Mouse (Mus musculus) 416B (cell line): Measurements from ENCODE around the gene Mrps18a.

Experiments
- DNase-seq: peaks from one replicate; pipeline ENCODE4 v3.0.0; 2011; ENCODE audit warnings: low read depth

Gene Mrps18a

GRCm38 (mm10) chr17:46143578-46144423 lies 33.0 kb downstream of the Mrps18a start, which contains the start of gene Rsph9:
Gene Rsph9 (minus strand): TSS chr17:46144216.
- DNase-seq: no peak

GRCm38 (mm10) chr17:46152847-46153782 lies 42.3 kb downstream of the Mrps18a start, which contains the start of gene Mad2l1bp:
Gene Mad2l1bp (minus strand): TSS chr17:46153553.
- peak; percentile 98 for DNase-seq

- no peak for DNase-seq
Measured at GRCm38 (mm10) chr17:46154336-46154735, 43.5 kb downstream of the Mrps18a start.

GRCm38 (mm10) chr17:46156680-46157079 lies 45.9 kb downstream of the Mrps18a start:
- no peak for DNase-seq

GRCm38 (mm10) chr17:46157131-46157530 lies 46.3 kb downstream of the Mrps18a start:
- DNase-seq: no peak

GRCm38 (mm10) chr17:46159236-46159635 lies 48.5 kb downstream of the Mrps18a start:
- DNase-seq: no peak

- DNase-seq: peak; percentile 98
Measured at GRCm38 (mm10) chr17:46160090-46160662, 49.4 kb downstream of the Mrps18a start.

- DNase-seq: peak; percentile 100
Measured at GRCm38 (mm10) chr17:46160686-46161085, 49.9 kb downstream of the Mrps18a start, which contains the start of gene Gtpbp2. Gene Gtpbp2 (plus strand): TSS chr17:46161032.

GRCm38 (mm10) chr17:46161179-46161578 lies 50.4 kb downstream of the Mrps18a start:
- no peak for DNase-seq

GRCm38 (mm10) chr17:46161710-46162109 lies 50.9 kb downstream of the Mrps18a start:
- no peak for DNase-seq

GRCm38 (mm10) chr17:46162551-46162950 lies 51.8 kb downstream of the Mrps18a start:
- DNase-seq: no peak

GRCm38 (mm10) chr17:46162951-46163421 lies 52.2 kb downstream of the Mrps18a start:
- peak; percentile 93 for DNase-seq

GRCm38 (mm10) chr17:46164301-46164700 lies 53.5 kb downstream of the Mrps18a start:
- no peak for DNase-seq

GRCm38 (mm10) chr17:46164791-46165190 lies 54.0 kb downstream of the Mrps18a start:
- DNase-seq: no peak

GRCm38 (mm10) chr17:46165460-46165859 lies 54.7 kb downstream of the Mrps18a start:
- no peak for DNase-seq

- no peak for DNase-seq
Measured at GRCm38 (mm10) chr17:46166270-46166669, 55.5 kb downstream of the Mrps18a start.

- no peak for DNase-seq
Measured at GRCm38 (mm10) chr17:46167014-46167413, 56.2 kb downstream of the Mrps18a start.

GRCm38 (mm10) chr17:46168318-46168717 lies 57.5 kb downstream of the Mrps18a start:
- DNase-seq: peak; percentile 86

GRCm38 (mm10) chr17:46168768-46169167 lies 58.0 kb downstream of the Mrps18a start:
- no peak for DNase-seq

- DNase-seq: peak; percentile 70
Measured at GRCm38 (mm10) chr17:46170538-46170937, 59.8 kb downstream of the Mrps18a start.
